Mouse (Mus musculus) adrenal gland, adult 8-10 months (tissue): ENCODE results near the gene Cutal. TPM values are rescaled to one million over a fixed set of nuclear protein-coding genes. Genes with fewer than 3 reads are reported as not detected.

ENCODE experiments used
- DNase-seq: peaks from one replicate; pipeline ENCODE4 v3.0.0; 2022
- total RNA-seq, 4 experiments: library from RNA; stranded (reverse); gene quantifications; 2 replicates each; pipeline ENCODE4 v1.2.4; 2022

Cutal gene
- total RNA-seq, 4 experiments from 2014 or later = 0.41 to 1.4 (median 0.74) TPM

GRCm38 (mm10) chr2:34884186-34884585 lies 10.0 kb downstream of the Cutal start:
- DNase-seq = no peak

- DNase-seq = no peak
Observed at GRCm38 (mm10) chr2:34893950-34894349, 19.8 kb downstream of the Cutal start.

GRCm38 (mm10) chr2:34895503-34896113 lies 21.4 kb downstream of the Cutal start:
- DNase-seq = no peak

GRCm38 (mm10) chr2:34896821-34897460 lies 22.7 kb downstream of the Cutal start:
- DNase-seq = no peak

- DNase-seq = no peak
Observed at GRCm38 (mm10) chr2:34897820-34898219, 23.6 kb downstream of the Cutal start.

- DNase-seq = no peak
Observed at GRCm38 (mm10) chr2:34899682-34900081, 25.5 kb downstream of the Cutal start.

GRCm38 (mm10) chr2:34900412-34900811 lies 26.2 kb downstream of the Cutal start:
- DNase-seq = peak; percentile 43

- no peak for DNase-seq
Observed at GRCm38 (mm10) chr2:34901726-34902125, 27.5 kb downstream of the Cutal start.

- DNase-seq = no peak
Observed at GRCm38 (mm10) chr2:34902731-34903130, 28.5 kb downstream of the Cutal start.

- DNase-seq = no peak
Observed at GRCm38 (mm10) chr2:34903191-34903590, 29.0 kb downstream of the Cutal start.

- DNase-seq = no peak
Observed at GRCm38 (mm10) chr2:34903652-34904405, 29.6 kb downstream of the Cutal start.

GRCm38 (mm10) chr2:34904849-34905542 lies 30.8 kb downstream of the Cutal start:
- DNase-seq = peak; percentile 99

GRCm38 (mm10) chr2:34906426-34906825 lies 32.2 kb downstream of the Cutal start:
- DNase-seq = no peak

- DNase-seq = peak; percentile 38
Observed at GRCm38 (mm10) chr2:34906861-34907604, 32.8 kb downstream of the Cutal start.

- DNase-seq = no peak
Observed at GRCm38 (mm10) chr2:34909719-34910118, 35.5 kb downstream of the Cutal start.

GRCm38 (mm10) chr2:34911871-34912270 lies 37.7 kb downstream of the Cutal start:
- no peak for DNase-seq

- DNase-seq = no peak
Observed at GRCm38 (mm10) chr2:34912613-34913012, 38.4 kb downstream of the Cutal start.

GRCm38 (mm10) chr2:34913218-34914068 lies 39.2 kb downstream of the Cutal start, which contains the start of gene Phf19:
Phf19 (minus strand) TSS chr2:34914026.
- no peak for DNase-seq

GRCm38 (mm10) chr2:34914069-34914822 lies 40.0 kb downstream of the Cutal start:
- no peak for DNase-seq

GRCm38 (mm10) chr2:34914823-34915082 lies 40.6 kb downstream of the Cutal start:
- no peak for DNase-seq

- DNase-seq = no peak
Observed at GRCm38 (mm10) chr2:34915103-34915502, 40.9 kb downstream of the Cutal start.
